Mouse (Mus musculus): ENCODE data around the gene Gpr146. TPM values are rescaled to one million over a fixed set of nuclear protein-coding genes. Genes with fewer than 3 reads are reported as not detected.
"Not testable (repeated sequence)": the region's sequence is repeated elsewhere in the genome, so short reads cannot be mapped to it uniquely, and the experiment has no call there.

Gene Gpr146
- polyA plus RNA-seq, 1 experiment from 2014 or later, result 1.4 TPM

DNA sequence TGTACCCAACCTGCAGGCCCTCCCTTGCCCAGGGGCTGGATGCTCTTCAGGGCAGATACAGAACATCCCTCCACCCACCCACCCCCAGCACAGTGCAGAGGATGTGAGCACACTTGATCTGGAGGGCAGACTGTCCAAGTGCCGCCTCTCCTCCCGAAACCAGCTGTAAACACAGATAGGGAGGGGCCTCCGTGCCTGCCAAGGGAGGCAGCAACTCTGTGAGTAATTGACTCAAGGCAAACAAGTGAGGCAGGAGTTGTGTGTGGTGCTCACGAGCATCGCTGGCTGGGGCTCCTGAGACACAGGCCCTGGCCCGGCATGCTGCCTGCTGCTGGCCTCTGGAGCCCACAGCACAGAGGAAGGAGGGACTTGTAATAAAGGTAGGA is 12.2 kb downstream of the Gpr146 start:
- H3K9ac ChIP-seq (ENCODE audit: low read length), result no peak overlapping the region

DNA sequence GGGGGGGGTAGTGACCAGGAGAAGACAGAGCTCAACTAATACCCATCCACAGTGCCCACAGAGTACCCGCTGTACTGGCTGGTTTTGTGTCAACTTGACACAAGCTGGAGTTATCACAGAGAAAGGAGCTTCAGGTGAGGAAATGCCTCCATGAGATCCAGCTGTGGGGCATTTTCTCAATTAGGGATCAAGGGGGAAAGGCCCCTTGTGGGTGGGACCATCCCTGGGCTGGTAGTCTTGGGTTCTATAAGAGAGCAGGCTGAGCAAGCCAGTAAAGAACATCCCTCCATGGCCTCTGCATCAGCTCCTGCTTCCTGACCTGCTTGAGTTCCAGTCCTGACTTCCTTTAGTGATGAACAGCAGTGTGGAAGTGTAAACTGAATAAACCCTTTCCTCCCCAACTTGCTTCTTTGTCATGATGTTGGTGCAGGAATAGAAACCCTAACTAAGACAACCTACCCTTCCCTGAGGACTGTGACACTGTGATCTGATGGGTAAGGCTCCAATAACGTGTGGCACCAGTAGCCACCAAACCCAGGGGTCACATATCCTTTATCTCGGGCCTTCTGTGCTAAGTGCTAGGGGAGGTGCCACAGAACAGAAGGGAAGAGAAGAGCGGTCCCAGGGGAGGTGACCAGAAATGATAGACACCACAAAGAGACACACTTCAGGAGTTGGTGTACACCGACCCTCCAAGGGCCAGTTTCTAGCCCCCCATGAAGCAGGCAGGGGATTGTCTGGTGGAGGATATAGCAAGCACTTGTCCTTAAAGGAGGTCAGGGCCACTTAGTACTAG is 13.0 kb downstream of the Gpr146 start:
- not testable (repeated sequence) for H3K36me3 ChIP-seq (ENCODE audit: control insufficient read depth, insufficient read depth, low read length); ATAC-seq (replicated peaks; ENCODE audit: low FRiP score, low TSS enrichment, low read depth); H3K27ac ChIP-seq (ENCODE audit: low read depth); H3K27me3 ChIP-seq (replicated peaks; ENCODE audit: control insufficient read depth, insufficient read depth, low read length); H3K4me2 ChIP-seq (ENCODE audit: low read length); H3K9ac ChIP-seq (ENCODE audit: low read length); DNase-seq (ENCODE audit: low spot score); H3K9me3 ChIP-seq (ENCODE audit: control insufficient read depth, low read length); H3K4me3 ChIP-seq (ENCODE audit: low read depth, low read length)
- peaks cover 19% of the 10 kb centered on the region for H3K4me1 ChIP-seq (replicated peaks; ENCODE audit: control insufficient read depth, insufficient read depth, low read length)
- 78% methylated on average over 5 of the region's 5 CpGs for WGBS

More for the DNA sequence above, 12.2 kb downstream of the Gpr146 start:
- no peaks in the 10 kb centered on the region for H3K9me3 ChIP-seq (ENCODE audit: control insufficient read depth, low read length)
- DNase-seq (ENCODE audit: low spot score) (no peak), ATAC-seq (replicated peaks; ENCODE audit: low FRiP score, low TSS enrichment, low read depth) (peak; percentile 49)
- no peak overlapping the region for H3K4me3 ChIP-seq (ENCODE audit: low read depth, low read length)
- H3K4me2 ChIP-seq (ENCODE audit: low read length), result no peak overlapping the region
- no peaks in the 10 kb centered on the region for H3K27me3 ChIP-seq (replicated peaks; ENCODE audit: control insufficient read depth, insufficient read depth, low read length)
- WGBS, result 9% methylated on average over 6 of the region's 6 CpGs
- no peaks in the 10 kb centered on the region for H3K36me3 ChIP-seq (ENCODE audit: control insufficient read depth, insufficient read depth, low read length)
- peaks cover 19% of the 10 kb centered on the region for H3K4me1 ChIP-seq (replicated peaks; ENCODE audit: control insufficient read depth, insufficient read depth, low read length)
- H3K27ac ChIP-seq (ENCODE audit: low read depth), result peak overlapping the region; percentile 27

DNA sequence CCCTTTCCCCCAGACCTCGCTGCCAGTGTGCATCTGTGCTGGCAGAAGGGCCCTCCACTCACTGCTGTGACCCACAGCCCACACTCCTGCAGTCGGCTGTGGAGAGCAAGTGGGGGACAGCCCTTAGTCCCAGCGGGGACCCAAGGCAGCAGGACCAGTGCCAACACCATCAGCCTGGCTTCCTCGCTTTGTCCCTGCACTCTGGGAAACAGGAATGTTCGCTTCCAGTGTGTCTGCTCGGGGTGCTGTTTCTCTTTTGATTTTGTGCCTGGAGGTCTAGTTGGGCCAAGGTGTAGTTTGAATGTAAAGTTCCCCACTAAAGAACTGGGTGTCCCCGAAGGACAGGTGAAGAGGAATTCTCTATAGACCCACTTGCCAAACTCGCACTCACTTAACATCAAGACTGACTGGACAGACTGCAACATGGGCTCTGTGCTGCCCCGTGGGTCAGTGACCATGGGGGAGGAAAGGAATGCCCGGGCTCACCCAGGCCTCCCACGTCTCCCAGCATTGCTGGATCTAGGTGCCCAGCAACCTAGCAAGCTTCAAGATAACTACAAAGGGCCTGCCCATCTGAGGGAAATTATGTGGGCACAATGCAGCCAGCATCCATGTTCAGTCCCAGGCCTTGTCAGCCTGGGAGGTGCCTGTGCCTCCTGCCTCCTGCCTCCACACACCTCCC is 14.0 kb downstream of the Gpr146 start:
- no peak overlapping the region for H3K9ac ChIP-seq (ENCODE audit: low read length)
- no peaks in the 10 kb centered on the region for H3K9me3 ChIP-seq (ENCODE audit: control insufficient read depth, low read length)
- no peak overlapping the region for H3K4me2 ChIP-seq (ENCODE audit: low read length)
- ATAC-seq (replicated peaks; ENCODE audit: low FRiP score, low TSS enrichment, low read depth) (no peak), DNase-seq (ENCODE audit: low spot score) (no peak)
- no peak overlapping the region for H3K4me3 ChIP-seq (ENCODE audit: low read depth, low read length)
- WGBS, result 83% methylated on average over 11 of the region's 11 CpGs
- H3K27me3 ChIP-seq (replicated peaks; ENCODE audit: control insufficient read depth, insufficient read depth, low read length), result no peaks in the 10 kb centered on the region
- H3K36me3 ChIP-seq (ENCODE audit: control insufficient read depth, insufficient read depth, low read length), result no peaks in the 10 kb centered on the region
- peaks cover 19% of the 10 kb centered on the region for H3K4me1 ChIP-seq (replicated peaks; ENCODE audit: control insufficient read depth, insufficient read depth, low read length)
- no peak overlapping the region for H3K27ac ChIP-seq (ENCODE audit: low read depth)

DNA sequence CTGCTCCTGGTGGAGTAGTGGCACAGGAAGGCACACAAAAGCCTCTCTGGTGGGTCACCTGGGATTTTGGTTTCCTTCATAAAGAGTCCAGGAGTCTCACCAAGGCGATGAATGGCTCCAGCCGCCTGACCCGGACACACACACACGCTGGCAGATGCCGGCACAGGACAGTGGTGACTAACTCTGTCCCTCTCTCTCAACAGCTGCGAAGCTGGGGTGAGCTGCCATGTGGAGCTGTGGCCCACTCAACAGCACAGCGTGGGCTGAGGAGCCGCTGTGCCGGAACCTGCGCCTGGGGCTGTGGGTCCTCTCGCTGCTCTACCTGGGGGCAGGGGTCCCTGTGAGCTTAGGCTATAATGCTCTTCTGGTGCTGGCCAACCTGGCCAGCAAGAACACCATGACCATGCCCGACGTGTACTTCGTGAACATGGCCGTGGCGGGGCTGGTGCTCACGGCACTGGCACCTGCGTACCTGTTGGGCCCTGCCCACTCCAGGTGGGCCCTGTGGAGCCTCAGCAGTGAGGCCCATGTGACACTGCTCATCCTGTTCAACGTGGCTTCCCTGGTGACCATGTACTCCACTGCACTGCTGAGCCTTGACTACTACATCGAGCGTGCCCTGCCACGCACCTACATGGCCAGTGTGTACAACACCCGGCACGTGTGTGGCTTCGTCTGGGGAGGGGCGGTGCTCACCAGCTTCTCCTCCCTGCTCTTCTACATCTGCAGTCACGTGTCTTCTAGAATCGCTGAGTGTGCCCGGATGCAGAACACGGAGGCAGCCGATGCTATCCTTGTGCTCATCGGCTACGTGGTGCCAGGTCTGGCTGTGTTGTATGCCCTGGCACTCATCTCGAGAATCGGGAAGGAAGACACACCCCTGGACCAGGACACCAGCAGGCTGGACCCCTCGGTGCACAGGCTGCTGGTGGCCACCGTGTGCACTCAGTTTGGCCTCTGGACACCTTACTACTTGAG is 15.0 kb downstream of the Gpr146 start:
- Histone ChIP-seq H3K27ac (ENCODE audit: low read depth) (no peak overlapping the region), H3K4me2 (ENCODE audit: low read length) (no peak overlapping the region), H3K4me3 (ENCODE audit: low read depth, low read length) (no peak overlapping the region), H3K9me3 (ENCODE audit: control insufficient read depth, low read length) (no peaks in the 10 kb centered on the region), H3K9ac (ENCODE audit: low read length) (no peak overlapping the region), H3K27me3 (replicated peaks; ENCODE audit: control insufficient read depth, insufficient read depth, low read length) (no peaks in the 10 kb centered on the region), H3K36me3 (ENCODE audit: control insufficient read depth, insufficient read depth, low read length) (no peaks in the 10 kb centered on the region), H3K4me1 (replicated peaks; ENCODE audit: control insufficient read depth, insufficient read depth, low read length) (peaks cover 19% of the 10 kb centered on the region)
- 92% methylated on average over 37 of the region's 37 CpGs for WGBS
- DNase-seq (ENCODE audit: low spot score), result no peak
- no peak for ATAC-seq (replicated peaks; ENCODE audit: low FRiP score, low TSS enrichment, low read depth)

DNA sequence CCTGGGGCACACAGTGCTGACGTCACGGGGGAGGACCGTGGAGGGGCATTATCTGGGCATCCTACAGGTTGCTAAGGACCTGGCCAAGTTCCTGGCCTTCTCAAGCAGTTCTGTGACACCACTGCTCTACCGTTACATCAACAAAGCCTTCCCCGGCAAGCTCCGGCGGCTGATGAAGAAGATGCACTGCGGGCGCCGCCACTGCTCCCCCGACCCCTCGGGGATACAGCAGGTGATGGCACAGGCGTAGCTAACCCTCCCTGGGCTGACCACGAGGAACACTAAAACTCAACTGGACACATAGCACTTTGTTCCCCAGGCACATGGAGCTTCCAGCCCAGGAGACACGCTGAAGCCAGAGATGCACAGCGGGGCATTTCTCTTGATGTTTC is 15.7 kb downstream of the Gpr146 start:
- Histone ChIP-seq H3K4me3 (ENCODE audit: low read depth, low read length) (no peak overlapping the region), H3K36me3 (ENCODE audit: control insufficient read depth, insufficient read depth, low read length) (no peaks in the 10 kb centered on the region), H3K9ac (ENCODE audit: low read length) (no peak overlapping the region), H3K4me2 (ENCODE audit: low read length) (no peak overlapping the region), H3K27me3 (replicated peaks; ENCODE audit: control insufficient read depth, insufficient read depth, low read length) (no peaks in the 10 kb centered on the region), H3K9me3 (ENCODE audit: control insufficient read depth, low read length) (no peaks in the 10 kb centered on the region), H3K4me1 (replicated peaks; ENCODE audit: control insufficient read depth, insufficient read depth, low read length) (peaks cover 16% of the 10 kb centered on the region), H3K27ac (ENCODE audit: low read depth) (no peak overlapping the region)
- 92% methylated on average over 16 of the region's 16 CpGs for WGBS
- DNase-seq (ENCODE audit: low spot score), result no peak
- no peak for ATAC-seq (replicated peaks; ENCODE audit: low FRiP score, low TSS enrichment, low read depth)

DNA sequence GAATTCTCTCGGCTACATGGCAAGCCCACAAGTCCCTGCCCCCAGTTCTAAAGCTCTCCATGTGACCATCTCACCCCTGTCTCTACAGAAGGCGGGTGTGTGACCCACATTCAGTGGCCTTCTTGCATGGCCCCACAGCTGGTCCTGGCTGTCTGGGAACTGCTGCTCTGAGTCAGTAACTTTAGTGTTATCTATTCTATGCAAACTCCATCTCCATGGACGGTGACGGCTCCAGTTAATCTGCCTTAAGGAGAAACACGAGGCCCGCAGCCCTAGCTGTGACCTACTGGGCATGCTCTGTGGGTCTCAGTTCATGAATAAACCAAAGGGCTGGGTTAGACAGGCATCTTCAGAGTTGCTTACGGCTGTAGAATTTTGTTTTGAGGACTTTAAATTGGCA is 16.9 kb downstream of the Gpr146 start:
- Histone ChIP-seq H3K4me1 (replicated peaks; ENCODE audit: control insufficient read depth, insufficient read depth, low read length) (peaks cover 8% of the 10 kb centered on the region), H3K36me3 (ENCODE audit: control insufficient read depth, insufficient read depth, low read length) (no peaks in the 10 kb centered on the region), H3K9me3 (ENCODE audit: control insufficient read depth, low read length) (no peaks in the 10 kb centered on the region), H3K27me3 (replicated peaks; ENCODE audit: control insufficient read depth, insufficient read depth, low read length) (no peaks in the 10 kb centered on the region), H3K4me2 (ENCODE audit: low read length) (no peak overlapping the region), H3K9ac (ENCODE audit: low read length) (no peak overlapping the region), H3K27ac (ENCODE audit: low read depth) (no peak overlapping the region), H3K4me3 (ENCODE audit: low read depth, low read length) (no peak overlapping the region)
- DNase-seq (ENCODE audit: low spot score) (no peak), ATAC-seq (replicated peaks; ENCODE audit: low FRiP score, low TSS enrichment, low read depth) (no peak)
- WGBS, result 70% methylated on average over 7 of the region's 7 CpGs

DNA sequence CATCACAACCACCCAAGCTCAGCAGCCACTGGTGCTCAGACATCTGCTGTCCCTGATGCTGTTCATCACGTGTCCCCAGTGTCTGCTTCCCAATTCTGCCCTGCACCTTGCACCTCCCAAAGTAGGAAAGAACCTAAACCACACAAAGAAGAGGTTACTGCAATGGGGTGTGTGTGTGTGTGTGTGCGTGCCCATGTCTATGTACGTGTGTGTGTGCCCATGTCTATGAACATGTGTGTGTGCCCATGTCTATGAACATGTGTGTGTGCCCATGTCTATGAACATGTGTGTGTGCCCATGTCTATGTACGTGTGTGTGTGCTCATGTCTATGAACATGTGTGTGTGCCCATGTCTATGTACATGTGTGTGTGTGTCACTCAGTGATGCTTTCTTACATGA is 18.0 kb downstream of the Gpr146 start:
- no peaks in the 10 kb centered on the region for H3K4me1 ChIP-seq (replicated peaks; ENCODE audit: control insufficient read depth, insufficient read depth, low read length)
- no peaks in the 10 kb centered on the region for H3K36me3 ChIP-seq (ENCODE audit: control insufficient read depth, insufficient read depth, low read length)
- H3K4me3 ChIP-seq (ENCODE audit: low read depth, low read length), result no peak overlapping the region
- 86% methylated on average over 4 of the region's 4 CpGs for WGBS
- H3K4me2 ChIP-seq (ENCODE audit: low read length), result no peak overlapping the region
- H3K9me3 ChIP-seq (ENCODE audit: control insufficient read depth, low read length), result no peaks in the 10 kb centered on the region
- H3K9ac ChIP-seq (ENCODE audit: low read length), result no peak overlapping the region
- no peak for DNase-seq (ENCODE audit: low spot score)
- H3K27me3 ChIP-seq (replicated peaks; ENCODE audit: control insufficient read depth, insufficient read depth, low read length), result no peaks in the 10 kb centered on the region
- ATAC-seq (replicated peaks; ENCODE audit: low FRiP score, low TSS enrichment, low read depth), result no peak
- no peak overlapping the region for H3K27ac ChIP-seq (ENCODE audit: low read depth)

DNA sequence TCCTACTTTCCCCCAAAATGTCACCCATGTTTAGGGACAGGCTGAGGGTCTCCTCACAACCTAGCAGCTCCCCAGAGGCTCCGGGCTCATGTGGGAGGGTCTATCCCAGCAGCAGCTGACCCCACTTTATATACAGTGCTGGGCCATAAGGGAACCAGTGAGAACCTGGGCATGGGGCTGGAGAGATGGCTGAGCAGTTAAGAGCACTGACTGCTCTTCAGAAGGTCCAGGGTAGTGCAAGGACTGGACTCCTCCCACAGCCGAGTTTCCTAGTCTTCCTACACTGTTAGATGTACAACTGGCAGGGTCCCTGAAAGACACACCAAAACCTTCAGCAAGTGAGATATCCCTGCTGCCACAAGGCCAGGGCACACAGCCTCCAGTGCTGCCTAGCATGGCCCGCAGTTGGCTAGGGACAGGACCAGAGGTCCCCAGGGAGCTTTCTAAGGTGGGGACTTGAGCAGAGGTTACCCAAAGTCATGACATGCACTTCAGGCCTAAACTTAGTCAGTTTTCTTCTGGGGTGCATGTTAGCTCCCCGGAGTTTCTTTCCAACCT is 19.9 kb downstream of the Gpr146 start:
- Histone ChIP-seq H3K27me3 (replicated peaks; ENCODE audit: control insufficient read depth, insufficient read depth, low read length) (no peaks in the 10 kb centered on the region), H3K4me2 (ENCODE audit: low read length) (no peak overlapping the region), H3K9me3 (ENCODE audit: control insufficient read depth, low read length) (no peaks in the 10 kb centered on the region), H3K36me3 (ENCODE audit: control insufficient read depth, insufficient read depth, low read length) (no peaks in the 10 kb centered on the region), H3K4me3 (ENCODE audit: low read depth, low read length) (no peak overlapping the region), H3K9ac (ENCODE audit: low read length) (no peak overlapping the region), H3K27ac (ENCODE audit: low read depth) (no peak overlapping the region), H3K4me1 (replicated peaks; ENCODE audit: control insufficient read depth, insufficient read depth, low read length) (no peaks in the 10 kb centered on the region)
- ATAC-seq (replicated peaks; ENCODE audit: low FRiP score, low TSS enrichment, low read depth), result no peak
- no peak for DNase-seq (ENCODE audit: low spot score)
- WGBS, result 93% methylated on average over 4 of the region's 4 CpGs
